Mouse (Mus musculus) spleen, adult 2 months (tissue): Measurements from ENCODE around the gene Pla2r1. TPM values are rescaled to one million over a fixed set of nuclear protein-coding genes. Genes with fewer than 3 reads are reported as not detected.

Experiments
- DNase-seq, 2 experiments: peaks; one replicate each; pipeline versions ENCODE4 v3.0.0 to v3.0.0-alpha.2; 2012 to 2021; ENCODE audit warnings: low spot score in 2 of 2, low read depth in 1 of 2
- H3K27ac ChIP-seq: fragments of 200-500 bp; 2 replicates; pipeline ENCODE4 v1.5.1; 2012; ENCODE audit warnings: low read length, inconsistent platforms; ENCODE audit not compliant: insufficient read depth
- H3K27me3 ChIP-seq: fragments of 200-500 bp; 2 replicates; pipeline ENCODE4 v1.6.1; 2012; ENCODE audit warnings: mild to moderate bottlenecking, moderate library complexity, low read length, inconsistent platforms; ENCODE audit not compliant: control insufficient read depth, insufficient read depth
- H3K36me3 ChIP-seq: fragments of 200-500 bp; 2 replicates; pipeline ENCODE4 v1.6.1; 2012; ENCODE audit warnings: mild to moderate bottlenecking, low read length, inconsistent platforms; ENCODE audit not compliant: control insufficient read depth, insufficient read depth
- H3K4me1 ChIP-seq: fragments of 200-500 bp; 2 replicates; pipeline ENCODE4 v1.6.1; 2011; ENCODE audit warnings: inconsistent platforms; ENCODE audit not compliant: control insufficient read depth, insufficient read depth, insufficient read length
- H3K4me3 ChIP-seq: fragments of 200-500 bp; 2 replicates; pipeline ENCODE4 v1.5.1; 2011; ENCODE audit warnings: mild to moderate bottlenecking, inconsistent platforms; ENCODE audit not compliant: insufficient read depth, insufficient read length; ENCODE audit errors: extremely low read depth
- CTCF ChIP-seq: fragments of 200-500 bp; IDR thresholded peaks from 2 replicates; pipeline ENCODE4 v1.5.1; 2011; ENCODE audit warnings: mild to moderate bottlenecking, inconsistent platforms; ENCODE audit not compliant: insufficient read depth, insufficient read length, insufficient replicate concordance; ENCODE audit errors: extremely low read depth
- POLR2A ChIP-seq: fragments of 200-500 bp; IDR thresholded peaks from 2 replicates; pipeline ENCODE4 v1.6.1; 2011; ENCODE audit warnings: low read depth, low read length, inconsistent platforms
- WGBS: fragments of 180-500 bp; shearing (Covaris S2); methylation state at CpG from one replicate; pipeline ENCODE4 v1.1.7; 2018; 5-methylcytosine and 5-hydroxymethylcytosine counted together
- polyA plus RNA-seq: library from polyadenylated mRNA; depleted of rRNA; stranded (reverse); fragments of >200 nt; gene quantifications from 2 replicates; pipeline ENCODE4 v1.2.3, GENCODE M21; 2012

Pla2r1 gene
- polyA plus RNA-seq, 1 experiment, result 1.4 TPM

DNA sequence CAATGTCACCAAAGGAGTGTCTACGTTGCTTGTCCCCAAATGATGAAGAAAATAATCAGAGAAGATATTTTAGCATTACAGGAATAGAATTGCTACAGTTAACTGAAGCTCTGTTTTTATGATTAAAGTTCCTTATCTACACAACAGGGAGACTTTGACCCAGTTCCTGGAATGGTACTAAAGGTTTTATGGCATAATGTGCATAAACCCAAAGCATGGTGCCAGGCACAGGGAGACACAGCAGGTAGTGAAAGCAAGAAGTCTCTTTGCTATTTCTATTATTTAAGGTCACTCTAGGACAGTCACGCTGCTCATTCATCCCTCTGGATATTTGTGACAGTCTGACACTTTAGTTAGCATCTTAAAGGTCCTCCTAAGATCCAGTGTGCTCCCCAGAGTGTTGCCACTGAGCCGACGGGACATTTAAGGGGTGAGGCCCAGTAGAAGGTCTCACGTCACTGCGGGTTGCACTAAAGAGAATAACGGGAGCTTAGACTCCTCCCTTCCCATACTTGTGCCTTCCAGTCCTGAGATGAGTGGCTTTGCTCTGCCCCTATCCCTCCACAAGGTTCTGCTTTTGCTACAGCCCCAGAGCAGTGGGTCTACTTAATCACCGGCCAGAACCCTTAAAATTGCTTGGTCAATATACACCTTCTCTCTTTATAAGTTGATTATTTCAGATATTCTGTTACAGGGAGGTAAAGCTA, 122.6 kb downstream of the Pla2r1 start:
- 75% methylated on average over 8 of the region's 8 CpGs for WGBS
- Histone ChIP-seq H3K27ac (no peak overlapping the region), H3K4me3 (no peak overlapping the region), H3K4me1 (no peaks in the 10 kb centered on the region; the same call in 1 of the 2 replicates), H3K27me3 (no peaks in the 10 kb centered on the region), H3K36me3 (no peaks in the 10 kb centered on the region)
- TF ChIP-seq POLR2A (no peak), CTCF (no peak)
- no peak for DNase-seq

GRCm38 (mm10) chr2:60418075-60418474, 135.0 kb downstream of the Pla2r1 start:
- Histone ChIP-seq H3K36me3 (no peaks in the 10 kb centered on the region), H3K27ac (no peak overlapping the region), H3K4me1 (no peaks in the 10 kb centered on the region), H3K27me3 (no peaks in the 10 kb centered on the region), H3K4me3 (no peak overlapping the region)
- no peak for TF ChIP-seq POLR2A
- peak; percentile 62; the same call in 1 of the 2 replicates for TF ChIP-seq CTCF
- DNase-seq, result peak; percentile 19 to 54
- 8% methylated on average over 6 of the region's 6 CpGs for WGBS

DNA sequence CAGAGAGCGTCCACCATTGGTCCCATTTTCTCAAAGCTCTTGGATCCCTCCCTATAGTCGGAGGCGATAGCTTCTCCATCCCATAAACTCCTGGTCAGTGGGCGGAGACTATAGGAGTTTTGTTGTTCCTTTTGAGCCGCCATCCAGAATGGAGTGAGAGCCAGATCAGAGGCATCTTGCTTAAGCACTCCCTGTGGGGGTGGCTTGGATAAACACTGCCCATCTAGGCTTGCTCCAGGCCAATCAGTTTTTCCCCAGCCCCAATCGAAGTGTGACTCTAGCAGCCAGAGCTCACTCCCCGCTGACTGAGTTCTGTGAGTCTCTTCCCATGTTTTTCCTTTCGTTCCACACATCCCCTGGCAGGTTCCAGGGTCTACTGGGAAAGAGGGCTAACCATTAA, 138.8 kb downstream of the Pla2r1 start:
- Histone ChIP-seq H3K27me3 (no peaks in the 10 kb centered on the region), H3K27ac (no peak overlapping the region), H3K4me3 (no peak overlapping the region), H3K36me3 (no peaks in the 10 kb centered on the region), H3K4me1 (no peaks in the 10 kb centered on the region)
- no peak for DNase-seq
- TF ChIP-seq POLR2A (no peak), CTCF (no peak)
- 80% methylated on average over 8 of the region's 8 CpGs for WGBS

GRCm38 (mm10) chr2:60413006-60413650, 140.0 kb downstream of the Pla2r1 start:
- Histone ChIP-seq H3K27me3 (no peaks in the 10 kb centered on the region), H3K4me3 (no peak overlapping the region), H3K36me3 (no peaks in the 10 kb centered on the region), H3K4me1 (no peaks in the 10 kb centered on the region), H3K27ac (no peak overlapping the region)
- no peak for TF ChIP-seq POLR2A
- TF ChIP-seq CTCF, result no peak
- WGBS, result 92% methylated on average over 18 of the region's 18 CpGs
- no peak for DNase-seq

DNA sequence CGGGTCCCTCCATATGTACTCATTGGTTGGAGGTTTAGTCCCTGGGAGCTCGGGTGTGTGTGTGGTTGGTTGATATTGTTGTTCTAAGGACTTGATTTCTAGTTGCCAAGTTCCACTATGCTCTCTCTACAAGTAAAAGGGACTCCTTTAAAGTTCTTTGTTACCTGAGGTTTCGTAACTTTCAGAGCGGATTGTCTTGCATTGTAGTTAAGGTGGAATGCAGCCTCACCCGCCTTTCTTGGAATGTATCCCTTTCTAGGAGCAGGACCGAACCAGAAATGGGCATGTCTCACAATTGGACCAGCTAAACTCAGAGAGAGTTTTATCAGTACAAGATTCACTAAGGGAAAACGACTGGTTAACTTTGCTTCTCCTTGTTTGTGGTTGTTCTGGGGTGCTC, 141.9 kb downstream of the Pla2r1 start:
- Histone ChIP-seq H3K4me1 (no peaks in the 10 kb centered on the region), H3K27ac (no peak overlapping the region), H3K4me3 (no peak overlapping the region), H3K27me3 (no peaks in the 10 kb centered on the region), H3K36me3 (no peaks in the 10 kb centered on the region)
- no peak for TF ChIP-seq POLR2A
- no peak for TF ChIP-seq CTCF
- 86% methylated on average over 7 of the region's 7 CpGs for WGBS
- DNase-seq, result no peak

DNA sequence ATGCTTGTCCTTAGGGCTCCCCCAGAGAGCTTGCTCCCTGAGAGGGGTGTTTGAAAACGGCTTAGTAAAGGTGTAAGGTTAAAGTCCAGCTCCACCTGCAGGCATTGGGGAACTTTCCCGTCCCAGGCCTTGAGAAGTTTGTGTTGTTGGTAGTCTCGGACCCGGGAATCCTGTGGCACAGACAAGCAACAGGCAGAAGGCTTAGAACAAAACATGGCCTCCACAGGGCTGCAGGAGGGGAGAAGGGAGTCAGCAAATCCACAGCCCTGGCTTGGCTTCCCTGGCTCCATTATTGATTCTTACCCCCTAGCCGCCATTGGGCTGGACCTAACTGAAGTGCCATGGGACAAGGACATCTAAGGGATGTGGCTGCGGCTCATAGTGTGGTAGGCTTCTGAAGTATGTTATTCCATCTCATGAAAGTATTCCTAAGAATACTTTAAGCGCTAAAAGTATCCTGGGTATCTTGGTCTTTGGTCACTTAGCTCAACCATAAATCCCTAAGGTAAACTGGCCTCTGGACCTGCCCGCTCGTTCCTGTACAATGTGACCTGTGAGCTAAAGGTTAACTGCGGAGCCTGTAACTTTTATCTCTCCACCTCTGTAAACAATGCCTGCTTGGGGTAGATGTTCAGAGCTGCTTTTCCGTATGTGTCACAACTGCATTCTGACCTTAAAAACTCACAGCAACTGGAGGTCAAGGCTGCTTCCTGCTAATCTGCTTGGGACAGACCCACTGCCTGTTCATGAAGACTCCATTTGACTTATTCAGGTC, 142.9 kb downstream of the Pla2r1 start:
- Histone ChIP-seq H3K27ac (no peak overlapping the region), H3K36me3 (no peaks in the 10 kb centered on the region), H3K4me1 (no peaks in the 10 kb centered on the region), H3K4me3 (no peak overlapping the region), H3K27me3 (no peaks in the 10 kb centered on the region)
- no peak for TF ChIP-seq CTCF
- TF ChIP-seq POLR2A, result no peak
- 88% methylated on average over 11 of the region's 11 CpGs for WGBS
- DNase-seq, result no peak
